Mouse (Mus musculus) CH12.LX (cell line): ENCODE measurements at regions not wholly inside any gene's neighbourhood (a gene's known extent, or its start where the extent isn't known, plus 50 kb on each side); places are given as distances from the start of the nearest gene placed in this dataset.
A peak's percentile ranks its signal among the peaks of the same experiment; 100 is the strongest.

Source experiments
- DNase-seq: peaks from one replicate; pipeline ENCODE4 v3.0.0-alpha.2; 2013; ENCODE audit errors: extremely low read depth
- H3K27ac ChIP-seq: 2 replicates; pipeline ENCODE4 v1.5.1; 2012; ENCODE audit warnings: low read depth, mild to moderate bottlenecking, control low read depth, moderate library complexity; ENCODE audit not compliant: insufficient read depth
- H3K27me3 ChIP-seq: replicated peaks from 2 replicates; pipeline ENCODE3; 2012; ENCODE audit warnings: inconsistent platforms
- H3K36me3 ChIP-seq, 2 experiments: replicated peaks in 1 of 2; 2 replicates each; pipeline versions ENCODE3 to v1.6.1; 2012; ENCODE audit warnings: inconsistent platforms in 1 of 2, low read length in 1 of 2, mild to moderate bottlenecking in 1 of 2, mixed read lengths in 1 of 2, moderate library complexity in 1 of 2; ENCODE audit not compliant: control insufficient read depth in 1 of 2, insufficient read depth in 1 of 2
- H3K4me1 ChIP-seq, 2 experiments: 2 replicates each; pipeline ENCODE4 v1.6.1; 2012; ENCODE audit warnings: inconsistent platforms in 1 of 2, moderate library complexity in 1 of 2; ENCODE audit not compliant: insufficient read depth in 2 of 2, control insufficient read depth in 1 of 2
- H3K4me2 ChIP-seq: 2 replicates; pipeline ENCODE4 v1.6.1; 2012; ENCODE audit warnings: low read depth, mild to moderate bottlenecking, control low read depth; ENCODE audit not compliant: poor library complexity, insufficient read depth, severe bottlenecking
- H3K4me3 ChIP-seq, 3 experiments: fragments of 150-350 bp in 1 of 3; sonication (generic) in 1 of 3; replicated peaks in 1 of 3; 2 replicates each; pipeline versions ENCODE3 to v1.5.1; 2011 to 2012; ENCODE audit warnings: low read depth in 2 of 3, low read length in 2 of 3, mild to moderate bottlenecking in 2 of 3, moderate library complexity in 2 of 3, control low read depth in 1 of 3, improper control_type of control experiment in 1 of 3, inconsistent platforms in 1 of 3, mixed read lengths in 1 of 3; ENCODE audit not compliant: poor library complexity in 1 of 3
- H3K79me2 ChIP-seq: replicated peaks from 2 replicates; pipeline ENCODE4 v1.6.1; 2012; ENCODE audit warnings: mild to moderate bottlenecking, moderate library complexity; ENCODE audit not compliant: control insufficient read depth, poor library complexity, insufficient read depth, severe bottlenecking; ENCODE audit errors: extremely low read depth
- H3K9ac ChIP-seq: 2 replicates; pipeline ENCODE4 v1.6.1; 2012; ENCODE audit warnings: low read depth, mild to moderate bottlenecking, control low read depth, moderate library complexity; ENCODE audit not compliant: insufficient read depth
- H3K9me3 ChIP-seq: replicated peaks from 2 replicates; pipeline ENCODE3; 2012; ENCODE audit warnings: low read length, inconsistent platforms, mixed read lengths
- CTCF ChIP-seq, 2 experiments: IDR thresholded peaks in 1 of 2; conservative IDR thresholded peaks in 1 of 2; 2 replicates each; pipeline ENCODE4 v1.5.1; 2011 to 2012; ENCODE audit warnings: low read depth in 2 of 2, low read length in 2 of 2, improper control_type of control experiment in 1 of 2, inconsistent platforms in 1 of 2, mild to moderate bottlenecking in 1 of 2, moderate library complexity in 1 of 2
- HCFC1 ChIP-seq: IDR thresholded peaks from 2 replicates; pipeline ENCODE4 v1.6.1; 2012; ENCODE audit warnings: low read depth, mild to moderate bottlenecking, inconsistent platforms, low read length, improper control_type of control experiment
- IRF4 ChIP-seq: IDR thresholded peaks from 2 replicates; pipeline ENCODE4 v1.6.1; 2014; ENCODE audit warnings: low read depth, mild to moderate bottlenecking, inconsistent platforms, low read length, improper control_type of control experiment
- JUN ChIP-seq: IDR thresholded peaks from 2 replicates; pipeline ENCODE4 v1.6.1; 2011; ENCODE audit warnings: low read depth, mild to moderate bottlenecking, low read length, improper control_type of control experiment, moderate library complexity; ENCODE audit not compliant: insufficient read depth
- KAT2A ChIP-seq: IDR thresholded peaks from 2 replicates; pipeline ENCODE4 v1.6.1; 2012; ENCODE audit warnings: low read length, improper control_type of control experiment, inconsistent platforms; ENCODE audit not compliant: insufficient replicate concordance
- NRF1 ChIP-seq: IDR thresholded peaks from 2 replicates; pipeline ENCODE4 v1.6.1; 2014; ENCODE audit warnings: low read depth, mild to moderate bottlenecking, inconsistent platforms, low read length, improper control_type of control experiment, moderate library complexity
- POLR2A ChIP-seq: IDR thresholded peaks from 2 replicates; pipeline ENCODE4 v1.6.1; 2011; ENCODE audit warnings: low read depth, mild to moderate bottlenecking, improper control_type of control experiment, low read length
- POLR2AphosphoS2 ChIP-seq: IDR thresholded peaks from 2 replicates; pipeline ENCODE4 v1.6.1; 2011; ENCODE audit warnings: low read depth, low read length, improper control_type of control experiment
- SIN3A ChIP-seq: IDR thresholded peaks from 2 replicates; pipeline ENCODE4 v1.6.1; 2012; ENCODE audit warnings: low read length, improper control_type of control experiment, inconsistent platforms
- SMC3 ChIP-seq: IDR thresholded peaks from 2 replicates; pipeline ENCODE4 v1.6.1; 2011; ENCODE audit warnings: low read depth, low read length, improper control_type of control experiment
- TBP ChIP-seq: conservative IDR thresholded peaks from 2 replicates; pipeline ENCODE4 v1.6.1; 2011; ENCODE audit warnings: low read depth, low read length, improper control_type of control experiment
- TCF12 ChIP-seq: IDR thresholded peaks from 2 replicates; pipeline ENCODE4 v1.6.1; 2014; ENCODE audit warnings: low read depth, mild to moderate bottlenecking, inconsistent platforms, low read length, improper control_type of control experiment
- USF1 ChIP-seq: IDR thresholded peaks from 2 replicates; pipeline ENCODE4 v1.6.1; 2014; ENCODE audit warnings: low read depth, mild to moderate bottlenecking, inconsistent platforms, low read length, improper control_type of control experiment
- USF2 ChIP-seq: conservative IDR thresholded peaks from 2 replicates; pipeline ENCODE4 v1.6.1; 2011; ENCODE audit warnings: low read depth, low read length, improper control_type of control experiment
- ZNF384 ChIP-seq: IDR thresholded peaks from 2 replicates; pipeline ENCODE4 v1.6.1; 2012; ENCODE audit warnings: low read depth, low read length, improper control_type of control experiment, inconsistent platforms
- dilution Hi-C: fragments of 300-500 bp; cut with MboI; formaldehyde crosslinking; loops from 2 replicates; pipeline ENCODE4 v1.14.3; 2020; ENCODE audit warnings: low sequenced_read_pairs; ENCODE audit not compliant: extremely low pct_unique_long_range_greater_than_20kb, extremely low pct_ligation_motif_present
- in situ Hi-C: fragments of 300-500 bp; cut with MboI; formaldehyde crosslinking; loops from 3 replicates; pipeline ENCODE4 v1.14.3; 2019; ENCODE audit warnings: low sequenced_read_pairs, low pct_ligation_motif_present, low pct_unique_long_range_greater_than_20kb, mixed read lengths

- H3K9ac ChIP-seq = no peak overlapping the region
- H3K79me2 ChIP-seq = no peaks in the 10 kb centered on the region
- in situ Hi-C loops (no loop called here), dilution Hi-C loops (no loop called here)
- no peaks in the 10 kb centered on the region for H3K4me1 ChIP-seq
- no peak overlapping the region for H3K27ac ChIP-seq
- no peaks in the 10 kb centered on the region for H3K27me3 ChIP-seq
- DNase-seq = no peak
- no peak overlapping the region for H3K4me2 ChIP-seq
- TF ChIP-seq KAT2A = no peak
- TF ChIP-seq TCF12 = no peak
- TF ChIP-seq SIN3A = no peak
- no peak for TF ChIP-seq NRF1
- no peak for TF ChIP-seq TBP
- no peak for TF ChIP-seq USF1
- no peak for TF ChIP-seq HCFC1
- no peak for TF ChIP-seq POLR2A
- no peak for TF ChIP-seq IRF4
- TF ChIP-seq ZNF384 = no peak
- no peak for TF ChIP-seq SMC3
- TF ChIP-seq POLR2AphosphoS2 = no peak
- no peak for TF ChIP-seq JUN
- no peaks in the 10 kb centered on the region for H3K9me3 ChIP-seq
- H3K36me3 ChIP-seq = no peaks in the 10 kb centered on the region
- H3K4me3 ChIP-seq = no peak overlapping the region
Measured at GRCm38 (mm10) chr3:82214566-82215465, 69.2 kb upstream of the Gucy1a1 start.

- no peaks in the 10 kb centered on the region for H3K36me3 ChIP-seq
- no peaks in the 10 kb centered on the region for H3K27me3 ChIP-seq
- no peak overlapping the region for H3K9ac ChIP-seq
- peak; percentile 11 for DNase-seq
- H3K4me3 ChIP-seq = no peak overlapping the region
- TF ChIP-seq CTCF (conservative IDR thresholded peaks at IDR 0.05 in 1 of 2, IDR thresholded peaks at IDR 0.05 in 1 of 2; ENCODE audit: low read depth in 2 of 2, low read length in 2 of 2) (0 out of 4 replicates have a peak, but pooled peaks of 1 of the 2 experiments have one; percentile 11), USF2 (no peak)
- dilution Hi-C loops (no loop called here), in situ Hi-C loops (no loop called here)
- no peak overlapping the region for H3K27ac ChIP-seq
- no peaks in the 10 kb centered on the region for H3K4me1 ChIP-seq
- no peaks in the 10 kb centered on the region for H3K79me2 ChIP-seq
- peak overlapping the region; percentile 13; the same call in 1 of the 2 replicates for H3K4me2 ChIP-seq
- H3K9me3 ChIP-seq = no peaks in the 10 kb centered on the region
Measured at GRCm38 (mm10) chr3:82207321-82207720, 61.7 kb upstream of the Gucy1a1 start.
